Mouse (Mus musculus) heart, embryonic 15.5 days (tissue): ENCODE measurements around the gene Krt26. TPM values are rescaled to one million over a fixed set of nuclear protein-coding genes. Genes with fewer than 3 reads are reported as not detected.

Experiments used
- ATAC-seq: fragments of 200-750 bp; cut with Nextera tagmentation; replicated peaks from 2 replicates; pipeline ENCODE4 v1.8.0; 2017; ENCODE audit warnings: low read depth, moderate TSS enrichment; ENCODE audit not compliant: insufficient number of reproducible peaks, insufficient read depth, low FRiP score
- H3K27ac ChIP-seq: fragments of 300-500 bp; sonication (generic); 2 replicates; pipeline ENCODE4 v1.5.1; 2015; ENCODE audit warnings: mild to moderate bottlenecking, inconsistent platforms
- H3K27me3 ChIP-seq: fragments of 300-500 bp; sonication (generic); 2 replicates; pipeline ENCODE4 v1.6.1; 2015; ENCODE audit warnings: inconsistent platforms
- H3K36me3 ChIP-seq: fragments of 300-500 bp; sonication (generic); 2 replicates; pipeline ENCODE4 v1.6.1; 2015; ENCODE audit warnings: mild to moderate bottlenecking, inconsistent platforms
- H3K4me1 ChIP-seq: fragments of 300-500 bp; sonication (generic); replicated peaks from 2 replicates; pipeline ENCODE4 v1.6.1; 2015; ENCODE audit warnings: inconsistent platforms
- H3K4me2 ChIP-seq: fragments of 300-500 bp; sonication (generic); 2 replicates; pipeline ENCODE4 v1.6.1; 2015; ENCODE audit warnings: inconsistent platforms, mild to moderate bottlenecking, moderate library complexity
- H3K4me3 ChIP-seq: fragments of 300-500 bp; sonication (generic); 2 replicates; pipeline ENCODE4 v1.5.1; 2015; ENCODE audit warnings: mild to moderate bottlenecking, inconsistent platforms
- H3K9ac ChIP-seq: fragments of 300-500 bp; sonication (generic); 2 replicates; pipeline ENCODE4 v1.6.1; 2015; ENCODE audit warnings: mild to moderate bottlenecking, inconsistent platforms
- H3K9me3 ChIP-seq: fragments of 300-500 bp; sonication (generic); replicated peaks from 2 replicates; pipeline ENCODE4 v1.6.1; 2016; ENCODE audit warnings: inconsistent platforms
- WGBS: fragments of 180-500 bp; shearing (Covaris S2); methylation state at CpG from one replicate; pipeline ENCODE4 v1.1.7; 2015; ENCODE audit warnings: mixed read lengths; 5-methylcytosine and 5-hydroxymethylcytosine counted together
- polyA plus RNA-seq: library from polyadenylated mRNA; unstranded; fragments of >200 nt; fragmentation: Nextera tagmentation; extraction: Ambion mirVana; gene quantifications from 2 replicates; pipeline ENCODE4 v1.2.1, GENCODE M21; 2015

The Krt26 gene
- polyA plus RNA-seq, 1 experiment from 2014 or later, result not detected

DNA sequence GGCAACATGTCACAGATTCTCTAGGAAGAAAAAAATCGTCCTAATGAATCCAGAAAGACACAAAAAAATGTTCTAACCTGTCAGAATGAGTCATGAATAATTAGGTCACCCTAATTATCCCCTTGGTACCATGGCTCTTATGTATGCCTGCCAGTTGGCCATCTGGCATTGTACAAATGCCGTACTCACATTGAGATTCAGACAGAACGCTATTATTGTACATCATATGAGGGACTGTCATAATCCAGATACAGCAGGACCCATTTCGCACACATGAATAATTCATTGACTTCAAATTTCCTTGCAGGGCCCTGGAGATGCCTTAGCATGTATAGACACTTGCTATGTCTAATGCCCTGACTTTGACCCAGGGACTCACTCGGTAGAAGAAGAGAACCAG, 53.8 kb downstream of the Krt26 start:
- Histone ChIP-seq H3K27ac (no peak overlapping the region), H3K27me3 (no peaks in the 10 kb centered on the region), H3K36me3 (no peaks in the 10 kb centered on the region), H3K9me3 (no peaks in the 10 kb centered on the region), H3K4me1 (no peaks in the 10 kb centered on the region), H3K4me3 (no peak overlapping the region), H3K4me2 (no peak overlapping the region), H3K9ac (no peak overlapping the region)
- ATAC-seq, result no peak
- WGBS, result 78% methylated on average over 5 of the region's 5 CpGs

- no peaks in the 10 kb centered on the region for H3K4me1 ChIP-seq
- WGBS, result 52% methylated on average over 4 of the region's 4 CpGs
- H3K36me3 ChIP-seq, result no peaks in the 10 kb centered on the region
- no peak overlapping the region for H3K4me3 ChIP-seq
- H3K4me2 ChIP-seq, result no peak overlapping the region
- H3K9ac ChIP-seq, result no peak overlapping the region
- ATAC-seq, result no peak
- H3K27ac ChIP-seq, result no peak overlapping the region
- no peaks in the 10 kb centered on the region for H3K27me3 ChIP-seq
- H3K9me3 ChIP-seq, result no peaks in the 10 kb centered on the region
Observed at GRCm38 (mm10) chr11:99283334-99283733, 54.4 kb downstream of the Krt26 start.

- no peak for ATAC-seq
- 41% methylated on average over 9 of the region's 9 CpGs for WGBS
Observed at GRCm38 (mm10) chr11:99281116-99281515, 56.6 kb downstream of the Krt26 start.

GRCm38 (mm10) chr11:99279986-99280385, 57.8 kb downstream of the Krt26 start:
- Histone ChIP-seq H3K9me3 (no peaks in the 10 kb centered on the region), H3K4me3 (no peak overlapping the region), H3K27me3 (no peaks in the 10 kb centered on the region), H3K4me1 (no peaks in the 10 kb centered on the region), H3K27ac (no peak overlapping the region), H3K9ac (no peak overlapping the region), H3K4me2 (no peak overlapping the region), H3K36me3 (no peaks in the 10 kb centered on the region)
- 67% methylated on average over 5 of the region's 5 CpGs for WGBS
- no peak for ATAC-seq

More at GRCm38 (mm10) chr11:99281116-99281515, 56.6 kb downstream of the Krt26 start:
- H3K36me3 ChIP-seq, result no peaks in the 10 kb centered on the region
- no peaks in the 10 kb centered on the region for H3K4me1 ChIP-seq
- H3K9ac ChIP-seq, result no peak overlapping the region
- no peaks in the 10 kb centered on the region for H3K9me3 ChIP-seq
- H3K27me3 ChIP-seq, result no peaks in the 10 kb centered on the region
- no peak overlapping the region for H3K4me2 ChIP-seq
- no peak overlapping the region for H3K27ac ChIP-seq
- no peak overlapping the region for H3K4me3 ChIP-seq

Other genes with a start within 250 kb of the Krt26 start
- gene Tns4, start 248.7 kb downstream of the Krt26 start, polyA plus RNA-seq, result 0.08 and 0.27 TPM in 2 replicates
- gene Ccr7, start 182.9 kb downstream of the Krt26 start, polyA plus RNA-seq, result 0.34 and 0.67 TPM in 2 replicates
- gene Smarce1, start 106.9 kb downstream of the Krt26 start, polyA plus RNA-seq, result 136 and 143 TPM in 2 replicates
- 2.1 and 3.1 TPM in 2 replicates for gene Krt222, start 93.9 kb downstream of the Krt26 start, polyA plus RNA-seq
- not detected in 2 replicates for gene Krt24, start 52.7 kb downstream of the Krt26 start, polyA plus RNA-seq
- not detected in 2 replicates for gene Krt25, start 15.0 kb downstream of the Krt26 start, polyA plus RNA-seq
- gene Krt27, start 13.1 kb upstream of the Krt26 start, polyA plus RNA-seq, result not detected in 2 replicates
- gene Krt28, start 36.9 kb upstream of the Krt26 start, polyA plus RNA-seq, result not detected in 2 replicates
- 11.8 and 18.2 TPM in 2 replicates for gene Krt10, start 51.4 kb upstream of the Krt26 start, polyA plus RNA-seq
- gene Krt12, start 84.3 kb upstream of the Krt26 start, polyA plus RNA-seq, result not detected in 2 replicates
- 0.43 and 0.68 TPM in 2 replicates for gene Krt20, start 100.2 kb upstream of the Krt26 start, polyA plus RNA-seq
- 0.32 and 0.35 TPM in 2 replicates for gene Krt23, start 155.2 kb upstream of the Krt26 start, polyA plus RNA-seq
- gene Krt39, start 183.4 kb upstream of the Krt26 start, polyA plus RNA-seq, result not detected in 2 replicates
- not detected in 2 replicates for gene Krt40, start 205.2 kb upstream of the Krt26 start, polyA plus RNA-seq
- not detected in 2 replicates for gene Krtap3-3, start 212.9 kb upstream of the Krt26 start, polyA plus RNA-seq
- gene Krtap3-2, start 218.9 kb upstream of the Krt26 start, polyA plus RNA-seq, result not detected in 2 replicates
- not detected in 2 replicates for gene Gm11939, start 221.5 kb upstream of the Krt26 start, polyA plus RNA-seq
- not detected in 2 replicates for gene Krtap3-1, start 228.7 kb upstream of the Krt26 start, polyA plus RNA-seq
- not detected in 2 replicates for gene Krtap1-5, start 243.1 kb upstream of the Krt26 start, polyA plus RNA-seq
- gene Krtap1-4, start 245.7 kb upstream of the Krt26 start, polyA plus RNA-seq, result not detected in 2 replicates